Mouse (Mus musculus): ENCODE measurements around the gene Egfl7. TPM values are rescaled to one million over a fixed set of nuclear protein-coding genes. Genes with fewer than 3 reads are reported as not detected.

The Egfl7 gene
- 49.6 and 53.0 TPM in 2 replicates for polyA plus RNA-seq (2015; fragmentation: Nextera tagmentation; extraction: Ambion mirVana)

DNA sequence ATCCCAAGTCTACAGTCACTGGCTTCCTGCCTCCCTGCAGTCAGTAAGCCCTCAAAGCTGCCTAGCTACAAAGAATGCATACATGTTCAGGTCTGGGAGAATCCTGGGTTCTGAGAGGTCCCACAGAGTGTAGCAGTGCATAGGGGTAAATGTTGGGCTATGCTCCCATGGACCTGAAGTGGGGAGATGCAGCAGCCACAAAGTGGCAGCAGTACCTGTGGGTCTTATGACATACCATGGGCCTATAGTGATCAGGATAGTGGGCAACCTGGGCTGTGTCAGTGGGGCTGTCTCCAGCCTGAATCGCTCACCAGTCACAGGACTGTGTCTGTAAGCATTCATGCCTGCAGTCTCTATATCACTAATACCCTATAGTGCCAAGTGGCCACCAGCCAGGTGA lies at the start of gene Egfl7:
Gene Egfl7 (plus strand): TSS at position 301 of the 400 bp plus-strand sequence.
- Histone ChIP-seq H3K9me3 (ENCODE audit: low read length) (no peaks in the 10 kb centered on the region), H3K4me3 (ENCODE audit: low read depth, low read length) (no peak within 1 kb of the TSS), H3K4me1 (ENCODE audit: insufficient read depth) (peaks cover 16% of the 10 kb centered on the region), H3K9ac (replicated peaks) (no peak within 1 kb of the TSS; the same call in 1 of the 2 replicates), H3K4me2 (ENCODE audit: low read depth, low read length) (no peak within 1 kb of the TSS), H3K27ac (ENCODE audit: low read depth) (peak within 1 kb of the TSS; percentile 72), H3K27me3 (ENCODE audit: insufficient read depth, low read length) (no peaks in the 10 kb centered on the region), H3K36me3 (replicated peaks; ENCODE audit: insufficient read depth, low read length) (no peaks in the 10 kb centered on the region)
- TF ChIP-seq EP300 (IDR thresholded peaks at IDR 0.05; ENCODE audit: low read depth) (no peak), CTCF (IDR thresholded peaks at IDR 0.05; ENCODE audit: low read depth) (no peak)
- ATAC-seq (no peak), DNase-seq (no peak)
- WGBS (ENCODE audit: insufficient replicate concordance) = 83% methylated on average over 1 of the region's 1 CpGs

GRCm38 (mm10) chr2:26531829-26532228 lies 48.0 kb upstream of the Egfl7 start:
- 74% methylated on average over 6 of the region's 6 CpGs for WGBS (ENCODE audit: insufficient replicate concordance)
- no peak for DNase-seq

DNA sequence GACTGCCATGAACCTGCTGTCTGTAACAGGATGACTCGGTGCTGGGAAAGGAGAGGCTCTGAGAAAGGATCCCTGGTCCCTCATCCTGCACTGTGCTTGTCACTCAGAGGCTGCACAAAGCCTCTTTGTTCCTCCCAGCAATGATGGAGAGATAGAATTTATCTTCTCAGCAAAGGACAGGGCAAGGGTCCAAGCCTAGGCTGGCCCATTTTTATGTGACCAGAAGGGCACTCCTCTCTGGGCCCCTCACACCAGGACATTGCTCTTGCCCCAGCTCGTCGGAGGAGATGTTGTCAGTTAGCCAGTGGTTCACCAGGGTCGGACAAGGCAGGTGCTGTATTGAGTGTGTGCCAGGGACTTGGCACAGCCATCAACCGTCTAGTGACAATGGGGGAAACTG lies 46.6 kb upstream of the Egfl7 start:
- no peak overlapping the region for H3K27ac ChIP-seq (ENCODE audit: low read depth)
- no peaks in the 10 kb centered on the region for H3K27me3 ChIP-seq (ENCODE audit: insufficient read depth, low read length)
- no peak for TF ChIP-seq CTCF (IDR thresholded peaks at IDR 0.05; ENCODE audit: low read depth)
- TF ChIP-seq EP300 (IDR thresholded peaks at IDR 0.05; ENCODE audit: low read depth) = no peak
- H3K4me3 ChIP-seq (ENCODE audit: low read depth, low read length) = no peak overlapping the region
- no peak overlapping the region for H3K9ac ChIP-seq (replicated peaks)
- H3K9me3 ChIP-seq (ENCODE audit: low read length) = no peaks in the 10 kb centered on the region
- no peaks in the 10 kb centered on the region for H3K36me3 ChIP-seq (replicated peaks; ENCODE audit: insufficient read depth, low read length)
- no peak overlapping the region for H3K4me2 ChIP-seq (ENCODE audit: low read depth, low read length)
- peaks cover 23% of the 10 kb centered on the region for H3K4me1 ChIP-seq (ENCODE audit: insufficient read depth)
- DNase-seq (no peak), ATAC-seq (no peak)
- WGBS (ENCODE audit: insufficient replicate concordance) = 54% methylated on average over 5 of the region's 5 CpGs

More at GRCm38 (mm10) chr2:26531829-26532228, 48.0 kb upstream of the Egfl7 start:
- H3K4me2 ChIP-seq (ENCODE audit: low read depth, low read length) = no peak overlapping the region
- no peaks in the 10 kb centered on the region for H3K36me3 ChIP-seq (replicated peaks; ENCODE audit: insufficient read depth, low read length)
- no peaks in the 10 kb centered on the region for H3K9me3 ChIP-seq (ENCODE audit: low read length)
- no peak overlapping the region for H3K9ac ChIP-seq (replicated peaks)
- H3K4me1 ChIP-seq (ENCODE audit: insufficient read depth) = peaks cover 23% of the 10 kb centered on the region
- H3K4me3 ChIP-seq (ENCODE audit: low read depth, low read length) = no peak overlapping the region
- H3K27me3 ChIP-seq (ENCODE audit: insufficient read depth, low read length) = no peaks in the 10 kb centered on the region
- no peak overlapping the region for H3K27ac ChIP-seq (ENCODE audit: low read depth)
- no peak for ATAC-seq
- TF ChIP-seq EP300 (IDR thresholded peaks at IDR 0.05; ENCODE audit: low read depth) (no peak), CTCF (IDR thresholded peaks at IDR 0.05; ENCODE audit: low read depth) (no peak)

- Histone ChIP-seq H3K9ac (replicated peaks) (peak overlapping the region; percentile 23; the same call in 1 of the 2 replicates), H3K4me1 (ENCODE audit: insufficient read depth) (peaks cover 22% of the 10 kb centered on the region), H3K4me3 (ENCODE audit: low read depth, low read length) (no peak overlapping the region), H3K36me3 (replicated peaks; ENCODE audit: insufficient read depth, low read length) (no peaks in the 10 kb centered on the region), H3K27me3 (ENCODE audit: insufficient read depth, low read length) (no peaks in the 10 kb centered on the region), H3K27ac (ENCODE audit: low read depth) (0 out of 2 replicates have a peak overlapping the region, but pooled peaks have one; percentile 12), H3K9me3 (ENCODE audit: low read length) (no peaks in the 10 kb centered on the region), H3K4me2 (ENCODE audit: low read depth, low read length) (no peak overlapping the region)
- 45% methylated on average over 3 of the region's 3 CpGs for WGBS (ENCODE audit: insufficient replicate concordance)
- no peak for ATAC-seq
- no peak for DNase-seq
- no peak for TF ChIP-seq EP300 (IDR thresholded peaks at IDR 0.05; ENCODE audit: low read depth)
- TF ChIP-seq CTCF (IDR thresholded peaks at IDR 0.05; ENCODE audit: low read depth) = no peak
Observed at GRCm38 (mm10) chr2:26534161-26534560, 45.7 kb upstream of the Egfl7 start.

GRCm38 (mm10) chr2:26534616-26535015 lies 45.2 kb upstream of the Egfl7 start:
- H3K4me1 ChIP-seq (ENCODE audit: insufficient read depth) = peaks cover 18% of the 10 kb centered on the region
- TF ChIP-seq EP300 (IDR thresholded peaks at IDR 0.05; ENCODE audit: low read depth) (no peak), CTCF (IDR thresholded peaks at IDR 0.05; ENCODE audit: low read depth) (no peak)
- DNase-seq (peak; percentile 74), ATAC-seq (peak; percentile 86)
- no peaks in the 10 kb centered on the region for H3K27me3 ChIP-seq (ENCODE audit: insufficient read depth, low read length)
- no peak overlapping the region for H3K4me3 ChIP-seq (ENCODE audit: low read depth, low read length)
- no peaks in the 10 kb centered on the region for H3K9me3 ChIP-seq (ENCODE audit: low read length)
- H3K4me2 ChIP-seq (ENCODE audit: low read depth, low read length) = no peak overlapping the region
- 19% methylated on average over 2 of the region's 2 CpGs for WGBS (ENCODE audit: insufficient replicate concordance)
- 0 out of 2 replicates have a peak overlapping the region, but pooled peaks have one; percentile 12 for H3K27ac ChIP-seq (ENCODE audit: low read depth)
- H3K36me3 ChIP-seq (replicated peaks; ENCODE audit: insufficient read depth, low read length) = no peaks in the 10 kb centered on the region
- H3K9ac ChIP-seq (replicated peaks) = peak overlapping the region; percentile 23; the same call in 1 of the 2 replicates

DNA sequence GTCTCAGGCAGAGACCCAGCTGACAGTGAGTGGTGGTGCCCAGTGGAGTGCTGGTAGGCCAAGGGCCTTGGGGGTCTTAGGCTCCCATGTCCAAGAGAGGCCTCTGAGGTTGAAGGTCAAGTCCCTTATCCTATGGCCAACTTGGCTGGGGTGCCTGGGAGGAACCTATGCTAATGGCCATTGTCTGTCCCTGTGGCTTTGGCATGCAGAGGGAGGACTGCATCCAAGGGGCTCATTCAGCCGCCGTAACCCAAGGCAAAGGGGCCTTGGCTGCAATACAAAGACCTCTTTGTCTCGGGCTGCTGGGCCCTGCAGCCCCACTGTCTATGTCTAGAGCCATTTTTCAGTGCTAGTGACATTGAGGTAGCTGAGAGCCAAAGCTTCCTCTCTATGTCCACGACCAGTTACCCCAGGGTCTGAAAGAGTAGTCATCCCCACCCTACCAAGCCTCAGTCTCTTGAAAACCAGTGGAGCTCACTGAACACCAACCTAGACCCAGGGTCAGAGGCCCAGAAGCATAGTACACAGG lies 44.2 kb upstream of the Egfl7 start:
- no peak for TF ChIP-seq CTCF (IDR thresholded peaks at IDR 0.05; ENCODE audit: low read depth)
- TF ChIP-seq EP300 (IDR thresholded peaks at IDR 0.05; ENCODE audit: low read depth) = no peak
- H3K9me3 ChIP-seq (ENCODE audit: low read length) = no peaks in the 10 kb centered on the region
- peaks cover 17% of the 10 kb centered on the region for H3K4me1 ChIP-seq (ENCODE audit: insufficient read depth)
- no peak for ATAC-seq
- no peak overlapping the region for H3K27ac ChIP-seq (ENCODE audit: low read depth)
- no peaks in the 10 kb centered on the region for H3K36me3 ChIP-seq (replicated peaks; ENCODE audit: insufficient read depth, low read length)
- DNase-seq = no peak
- no peak overlapping the region for H3K4me3 ChIP-seq (ENCODE audit: low read depth, low read length)
- no peaks in the 10 kb centered on the region for H3K27me3 ChIP-seq (ENCODE audit: insufficient read depth, low read length)
- no peak overlapping the region for H3K9ac ChIP-seq (replicated peaks)
- H3K4me2 ChIP-seq (ENCODE audit: low read depth, low read length) = no peak overlapping the region
- 78% methylated on average over 4 of the region's 4 CpGs for WGBS (ENCODE audit: insufficient replicate concordance)
